Mouse (Mus musculus) intestine, postnatal 0 days (tissue): Measurements from ENCODE around the gene Tph2. TPM values are rescaled to one million over a fixed set of nuclear protein-coding genes. Genes with fewer than 3 reads are reported as not detected.

Experiments
- ATAC-seq: fragments of 200-750 bp; cut with Nextera tagmentation; 2 replicates; pipeline ENCODE4 v1.8.0; 2017; ENCODE audit warnings: mild to moderate bottlenecking, moderate TSS enrichment, moderate library complexity
- H3K27ac ChIP-seq: fragments of 300-500 bp; sonication (generic); 2 replicates; pipeline ENCODE4 v1.5.1; 2014; ENCODE audit warnings: mild to moderate bottlenecking, low read depth, low read length, moderate library complexity
- H3K27me3 ChIP-seq: fragments of 300-500 bp; sonication (generic); replicated peaks from 2 replicates; pipeline ENCODE4 v1.6.1; 2014; ENCODE audit warnings: low read length, mixed read lengths; ENCODE audit not compliant: control insufficient read depth, insufficient read depth
- H3K36me3 ChIP-seq: fragments of 300-500 bp; sonication (generic); 2 replicates; pipeline ENCODE4 v1.6.1; 2014; ENCODE audit warnings: mild to moderate bottlenecking, moderate library complexity; ENCODE audit not compliant: control insufficient read depth, insufficient read depth
- H3K4me1 ChIP-seq: fragments of 300-500 bp; sonication (generic); replicated peaks from 2 replicates; pipeline ENCODE4 v1.6.1; 2014; ENCODE audit warnings: antibody characterized with exemption, low read length, mixed read lengths; ENCODE audit not compliant: control insufficient read depth, insufficient read depth
- H3K4me2 ChIP-seq: fragments of 300-500 bp; sonication (generic); replicated peaks from 2 replicates; pipeline ENCODE4 v1.6.1; 2014; ENCODE audit warnings: low read depth, mild to moderate bottlenecking, moderate library complexity
- H3K4me3 ChIP-seq: fragments of 300-500 bp; sonication (generic); 2 replicates; pipeline ENCODE4 v1.5.1; 2014; ENCODE audit warnings: low read depth, low read length
- H3K9ac ChIP-seq: fragments of 300-500 bp; sonication (generic); 2 replicates; pipeline ENCODE4 v1.6.1; 2014; ENCODE audit warnings: mild to moderate bottlenecking, low read depth, low read length
- H3K9me3 ChIP-seq: fragments of 300-500 bp; sonication (generic); 2 replicates; pipeline ENCODE4 v1.6.1; 2016; ENCODE audit warnings: mixed run types; ENCODE audit not compliant: control insufficient read depth
- CTCF ChIP-seq: sonication (generic); IDR thresholded peaks from 2 replicates; pipeline ENCODE4 v1.5.1; 2016; ENCODE audit warnings: low read depth, mild to moderate bottlenecking, control low read depth, antibody characterized with exemption, moderate library complexity
- WGBS: fragments of 180-500 bp; shearing (Covaris S2); extraction: QIAGEN DNeasy Blood & Tissue Kit; methylation state at CpG from one replicate; pipeline ENCODE4 v1.1.7; 2014; 5-methylcytosine and 5-hydroxymethylcytosine counted together
- polyA plus RNA-seq: library from polyadenylated mRNA; unstranded; fragments of >200 nt; fragmentation: Nextera tagmentation; extraction: Ambion mirVana; gene quantifications from 2 replicates; pipeline ENCODE4 v1.2.1, GENCODE M21; 2015

The Tph2 gene
- polyA plus RNA-seq, 1 experiment from 2014 or later = not detected

GRCm38 (mm10) chr10:115146257-115146898, 38.4 kb downstream of the Tph2 start:
- H3K9ac ChIP-seq = no peak overlapping the region
- WGBS = 80% methylated on average over 8 of the region's 8 CpGs
- no peaks in the 10 kb centered on the region for H3K9me3 ChIP-seq
- no peaks in the 10 kb centered on the region for H3K4me1 ChIP-seq
- ATAC-seq = no peak
- no peak overlapping the region for H3K27ac ChIP-seq
- TF ChIP-seq CTCF = no peak
- no peak overlapping the region for H3K4me2 ChIP-seq
- no peak overlapping the region for H3K4me3 ChIP-seq
- H3K36me3 ChIP-seq = no peaks in the 10 kb centered on the region
- no peaks in the 10 kb centered on the region for H3K27me3 ChIP-seq

GRCm38 (mm10) chr10:115144542-115144941, 40.3 kb downstream of the Tph2 start:
- Histone ChIP-seq H3K9me3 (no peaks in the 10 kb centered on the region), H3K27me3 (no peaks in the 10 kb centered on the region), H3K4me1 (no peaks in the 10 kb centered on the region), H3K4me2 (no peak overlapping the region), H3K4me3 (no peak overlapping the region), H3K36me3 (no peaks in the 10 kb centered on the region), H3K27ac (no peak overlapping the region), H3K9ac (no peak overlapping the region)
- TF ChIP-seq CTCF = no peak
- no peak for ATAC-seq
- WGBS = 26% methylated on average over 5 of the region's 5 CpGs

- no peak for ATAC-seq
- 43% methylated on average over 6 of the region's 6 CpGs for WGBS
- Histone ChIP-seq H3K36me3 (no peaks in the 10 kb centered on the region), H3K27me3 (no peaks in the 10 kb centered on the region), H3K9me3 (no peaks in the 10 kb centered on the region), H3K4me1 (no peaks in the 10 kb centered on the region), H3K27ac (no peak overlapping the region), H3K4me2 (no peak overlapping the region), H3K9ac (no peak overlapping the region), H3K4me3 (no peak overlapping the region)
- TF ChIP-seq CTCF = no peak
These were observed 41.2 kb downstream of the Tph2 start for GRCm38 (mm10) chr10:115143641-115144040.

- Histone ChIP-seq H3K4me2 (no peak overlapping the region), H3K27ac (no peak overlapping the region), H3K27me3 (no peaks in the 10 kb centered on the region), H3K9me3 (no peaks in the 10 kb centered on the region), H3K9ac (no peak overlapping the region), H3K4me3 (no peak overlapping the region), H3K4me1 (no peaks in the 10 kb centered on the region), H3K36me3 (no peaks in the 10 kb centered on the region)
- TF ChIP-seq CTCF = no peak
- no peak for ATAC-seq
- WGBS = 79% methylated on average over 7 of the region's 7 CpGs
These were observed 47.8 kb downstream of the Tph2 start for GRCm38 (mm10) chr10:115137016-115137415.

GRCm38 (mm10) chr10:115127907-115128306, 56.9 kb downstream of the Tph2 start:
- Histone ChIP-seq H3K27ac (no peak overlapping the region), H3K9ac (no peak overlapping the region), H3K27me3 (no peaks in the 10 kb centered on the region), H3K4me1 (no peaks in the 10 kb centered on the region), H3K9me3 (no peaks in the 10 kb centered on the region), H3K4me2 (no peak overlapping the region), H3K4me3 (no peak overlapping the region), H3K36me3 (no peaks in the 10 kb centered on the region)
- no peak for TF ChIP-seq CTCF
- no peak for ATAC-seq
- 63% methylated on average over 1 of the region's 1 CpGs for WGBS

- WGBS = 22% methylated on average over 5 of the region's 5 CpGs
- no peak overlapping the region for H3K4me2 ChIP-seq
- H3K9ac ChIP-seq = no peak overlapping the region
- H3K36me3 ChIP-seq = no peaks in the 10 kb centered on the region
- ATAC-seq = no peak
- H3K4me1 ChIP-seq = no peaks in the 10 kb centered on the region
- no peaks in the 10 kb centered on the region for H3K27me3 ChIP-seq
- no peak overlapping the region for H3K27ac ChIP-seq
- no peak for TF ChIP-seq CTCF
- H3K9me3 ChIP-seq = no peaks in the 10 kb centered on the region
- no peak overlapping the region for H3K4me3 ChIP-seq
These were observed 59.3 kb downstream of the Tph2 start for GRCm38 (mm10) chr10:115125550-115125949.

GRCm38 (mm10) chr10:115125027-115125426, 59.8 kb downstream of the Tph2 start:
- Histone ChIP-seq H3K27me3 (no peaks in the 10 kb centered on the region), H3K9me3 (no peaks in the 10 kb centered on the region), H3K4me1 (no peaks in the 10 kb centered on the region), H3K4me2 (no peak overlapping the region), H3K36me3 (no peaks in the 10 kb centered on the region), H3K9ac (no peak overlapping the region), H3K4me3 (no peak overlapping the region), H3K27ac (no peak overlapping the region)
- no peak for TF ChIP-seq CTCF
- ATAC-seq = no peak
- 65% methylated on average over 5 of the region's 5 CpGs for WGBS
